Mouse (Mus musculus) forebrain, embryonic 15.5 days (tissue): ENCODE data around the gene Gm49661. TPM values are rescaled to one million over a fixed set of nuclear protein-coding genes. Genes with fewer than 3 reads are reported as not detected.

Experiments
- ATAC-seq: fragments of 200-750 bp; cut with Nextera tagmentation; replicated peaks from 2 replicates; pipeline ENCODE4 v1.8.0; 2017; ENCODE audit warnings: mild to moderate bottlenecking, moderate TSS enrichment, moderate library complexity
- H3K27ac ChIP-seq: fragments of 300-500 bp; sonication (generic); replicated peaks from 2 replicates; pipeline ENCODE4 v1.5.1; 2015; ENCODE audit warnings: mild to moderate bottlenecking, inconsistent platforms
- H3K27me3 ChIP-seq: fragments of 300-500 bp; sonication (generic); 2 replicates; pipeline ENCODE4 v1.6.1; 2015; ENCODE audit warnings: inconsistent platforms
- H3K36me3 ChIP-seq: fragments of 300-500 bp; sonication (generic); 2 replicates; pipeline ENCODE4 v1.6.1; 2015; ENCODE audit warnings: mild to moderate bottlenecking, inconsistent platforms
- H3K4me1 ChIP-seq: fragments of 300-500 bp; sonication (generic); 2 replicates; pipeline ENCODE4 v1.6.1; 2015; ENCODE audit warnings: inconsistent platforms
- H3K4me2 ChIP-seq: fragments of 300-500 bp; sonication (generic); replicated peaks from 2 replicates; pipeline ENCODE4 v1.6.1; 2015; ENCODE audit warnings: mild to moderate bottlenecking, inconsistent platforms
- H3K4me3 ChIP-seq: fragments of 300-500 bp; sonication (generic); 2 replicates; pipeline ENCODE4 v1.5.1; 2015; ENCODE audit warnings: mild to moderate bottlenecking, inconsistent platforms
- H3K9ac ChIP-seq: fragments of 300-500 bp; sonication (generic); replicated peaks from 2 replicates; pipeline ENCODE4 v1.6.1; 2015; ENCODE audit warnings: mild to moderate bottlenecking, inconsistent platforms
- H3K9me3 ChIP-seq: fragments of 300-500 bp; sonication (generic); 2 replicates; pipeline ENCODE4 v1.6.1; 2016; ENCODE audit warnings: inconsistent platforms
- WGBS: fragments of 180-500 bp; shearing (Covaris S2); methylation state at CpG from one replicate; pipeline ENCODE4 v1.1.7; 2015; ENCODE audit warnings: mixed read lengths; 5-methylcytosine and 5-hydroxymethylcytosine counted together
- polyA plus RNA-seq: library from polyadenylated mRNA; unstranded; fragments of >200 nt; fragmentation: Nextera tagmentation; extraction: Ambion mirVana; gene quantifications from 2 replicates; pipeline ENCODE4 v1.2.1, GENCODE M21; 2015

Gm49661 gene
- polyA plus RNA-seq = not detected in 2 replicates

GRCm38 (mm10) chr8:84969241-84970134 lies at the start of gene Gm49661, which contains the start of the genes Prdx2 and Rnaseh2a:
Gene Gm49661, minus strand, starts transcription at chr8:84969433.
Gene Prdx2, plus strand, starts transcription at chr8:84969587.
Gene Rnaseh2a, minus strand, starts transcription at chr8:84969767.
- WGBS = under 1% methylated on average over 56 of the region's 56 CpGs

GRCm38 (mm10) chr8:85017209-85017608 lies 48.0 kb upstream of the Gm49661 start:
- H3K4me1 ChIP-seq = peaks cover 6% of the 10 kb centered on the region
- H3K9me3 ChIP-seq = no peaks in the 10 kb centered on the region
- no peak overlapping the region for H3K9ac ChIP-seq
- no peak for ATAC-seq
- peaks cover 42% of the 10 kb centered on the region for H3K36me3 ChIP-seq
- no peak overlapping the region for H3K27ac ChIP-seq
- peaks cover 12% of the 10 kb centered on the region for H3K27me3 ChIP-seq
- WGBS = 18% methylated on average over 5 of the region's 5 CpGs
- H3K4me3 ChIP-seq = no peak overlapping the region
- no peak overlapping the region for H3K4me2 ChIP-seq

More at GRCm38 (mm10) chr8:84969241-84970134, at the start of gene Gm49661, which contains the start of the genes Prdx2 and Rnaseh2a:
- Histone ChIP-seq H3K4me3 (peak within 1 kb of the TSS; percentile 74), H3K27ac (peak within 1 kb of the TSS; percentile 72), H3K27me3 (no peaks in the 10 kb centered on the region), H3K4me2 (peak within 1 kb of the TSS; percentile 86), H3K4me1 (peaks cover 50% of the 10 kb centered on the region), H3K36me3 (peaks cover 31% of the 10 kb centered on the region), H3K9ac (peak within 1 kb of the TSS; percentile 88), H3K9me3 (no peaks in the 10 kb centered on the region)
- peak; percentile 76 for ATAC-seq

DNA sequence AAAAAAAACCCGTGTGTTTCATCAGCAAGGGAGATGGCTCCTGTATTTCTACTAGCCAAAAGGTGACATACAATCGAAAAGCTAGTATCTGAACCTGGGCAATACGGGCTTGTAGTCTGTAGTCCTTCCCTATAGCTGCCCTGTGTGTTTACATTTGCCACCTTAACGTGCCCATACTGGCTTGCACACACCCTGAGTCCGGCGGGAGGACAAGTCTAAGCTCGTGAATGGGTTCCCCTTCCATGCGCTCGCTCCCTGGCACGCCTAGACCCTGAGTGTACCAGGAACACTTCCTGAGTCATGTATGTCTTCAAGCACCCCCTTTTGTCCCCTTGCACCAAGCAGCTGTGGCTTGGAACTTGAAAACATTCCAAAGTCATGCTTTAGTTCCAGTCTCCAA lies 47.5 kb upstream of the Gm49661 start:
- no peak overlapping the region for H3K27ac ChIP-seq
- peaks cover 6% of the 10 kb centered on the region for H3K4me1 ChIP-seq
- peaks cover 14% of the 10 kb centered on the region for H3K27me3 ChIP-seq
- H3K9me3 ChIP-seq = no peaks in the 10 kb centered on the region
- no peak overlapping the region for H3K9ac ChIP-seq
- no peak overlapping the region for H3K4me2 ChIP-seq
- H3K36me3 ChIP-seq = peaks cover 38% of the 10 kb centered on the region
- 72% methylated on average over 10 of the region's 10 CpGs for WGBS
- ATAC-seq = no peak
- H3K4me3 ChIP-seq = no peak overlapping the region

DNA sequence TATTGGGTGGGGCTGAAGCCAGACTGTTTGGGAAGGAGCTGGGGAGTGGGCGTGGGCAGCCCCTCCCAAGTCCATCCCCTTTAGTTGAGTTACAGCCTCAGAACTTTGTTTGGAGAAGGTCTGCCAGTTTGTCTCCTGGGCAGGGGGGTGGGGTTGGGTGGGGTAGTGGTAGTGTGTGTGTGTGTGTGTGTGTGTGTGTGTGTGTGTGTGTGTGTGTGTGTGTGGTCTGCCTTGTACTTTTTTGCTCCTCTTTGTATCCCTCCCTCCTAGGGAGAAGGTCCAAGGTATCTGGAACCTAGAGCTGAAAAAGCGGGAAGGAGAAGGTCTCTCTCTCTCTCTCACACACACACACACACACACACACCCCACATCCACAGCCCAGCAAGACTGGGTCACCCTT lies 45.2 kb upstream of the Gm49661 start, which contains the start of gene Best2:
TSS of gene Best2 (minus strand) at position 101 of the 400 bp plus-strand sequence.
- peak within 1 kb of the TSS; percentile 66 for H3K4me2 ChIP-seq
- peak within 1 kb of the TSS; percentile 36 for H3K4me3 ChIP-seq
- peak within 1 kb of the TSS; percentile 39 for H3K9ac ChIP-seq
- ATAC-seq = no peak
- H3K27ac ChIP-seq = no peak within 1 kb of the TSS
- H3K27me3 ChIP-seq = peaks cover 28% of the 10 kb centered on the region
- 73% methylated on average over 2 of the region's 2 CpGs for WGBS
- peaks cover 23% of the 10 kb centered on the region for H3K36me3 ChIP-seq
- H3K4me1 ChIP-seq = peaks cover 6% of the 10 kb centered on the region
- no peaks in the 10 kb centered on the region for H3K9me3 ChIP-seq

DNA sequence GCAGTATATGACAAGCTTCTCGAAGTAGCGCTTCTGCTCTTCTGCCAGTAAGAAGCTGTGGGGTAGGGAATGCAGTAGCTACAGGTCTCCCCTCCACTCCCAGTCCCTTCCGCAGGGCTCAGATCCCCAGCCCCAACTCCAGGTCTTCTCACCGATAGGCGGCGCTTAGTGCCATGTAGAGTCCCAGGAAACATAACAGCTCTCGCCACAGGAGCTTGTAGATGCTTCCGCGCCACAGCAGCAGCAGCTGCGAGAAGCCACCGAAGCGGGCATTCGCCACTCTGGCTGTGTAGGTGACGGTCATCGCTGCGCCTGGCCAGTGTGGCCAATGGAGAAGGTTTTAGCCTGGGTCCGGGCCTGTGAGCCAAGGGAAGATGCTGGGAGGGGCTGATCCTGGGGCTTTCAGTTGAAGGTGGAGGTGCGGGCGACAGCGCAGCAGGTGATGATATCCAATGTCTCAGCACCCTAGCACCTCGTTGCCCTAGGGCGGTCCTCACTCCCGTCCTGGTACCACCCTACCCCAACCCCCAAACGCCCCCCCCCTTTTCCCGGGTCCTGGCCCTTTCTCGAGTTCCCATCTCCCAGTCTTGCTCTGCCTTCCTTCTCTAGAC lies 44.1 kb upstream of the Gm49661 start:
- peaks cover 33% of the 10 kb centered on the region for H3K27me3 ChIP-seq
- H3K9ac ChIP-seq = peak overlapping the region; percentile 39
- H3K9me3 ChIP-seq = no peaks in the 10 kb centered on the region
- ATAC-seq = peak; percentile 68; the same call in 1 of the 2 replicates
- peaks cover 6% of the 10 kb centered on the region for H3K4me1 ChIP-seq
- WGBS = 3% methylated on average over 26 of the region's 26 CpGs
- peak overlapping the region; percentile 36 for H3K4me3 ChIP-seq
- peak overlapping the region; percentile 66 for H3K4me2 ChIP-seq
- H3K36me3 ChIP-seq = peaks cover 13% of the 10 kb centered on the region
- H3K27ac ChIP-seq = no peak overlapping the region

- H3K9me3 ChIP-seq = no peaks in the 10 kb centered on the region
- WGBS = 19% methylated on average over 28 of the region's 28 CpGs
- ATAC-seq = no peak
- H3K9ac ChIP-seq = no peak overlapping the region
- no peaks in the 10 kb centered on the region for H3K36me3 ChIP-seq
- H3K4me2 ChIP-seq = no peak overlapping the region
- H3K27ac ChIP-seq = no peak overlapping the region
- peaks cover 6% of the 10 kb centered on the region for H3K4me1 ChIP-seq
- H3K4me3 ChIP-seq = no peak overlapping the region
- peaks cover 37% of the 10 kb centered on the region for H3K27me3 ChIP-seq
These were observed 42.0 kb upstream of the Gm49661 start for GRCm38 (mm10) chr8:85011242-85011641.

- H3K36me3 ChIP-seq = peaks cover under 1% of the 10 kb centered on the region; the same call in 1 of the 2 replicates
- peaks cover 27% of the 10 kb centered on the region for H3K27me3 ChIP-seq
- WGBS = 17% methylated on average over 25 of the region's 25 CpGs
These were observed 38.5 kb upstream of the Gm49661 start for GRCm38 (mm10) chr8:85007686-85008085.

GRCm38 (mm10) chr8:84997649-84998295 lies 28.5 kb upstream of the Gm49661 start:
- peak overlapping the region; percentile 43; the same call in 1 of the 2 replicates for H3K27ac ChIP-seq
- peak overlapping the region; percentile 30 for H3K4me2 ChIP-seq
- H3K4me3 ChIP-seq = peak overlapping the region; percentile 12; the same call in 1 of the 2 replicates
- H3K9me3 ChIP-seq = no peaks in the 10 kb centered on the region
- H3K27me3 ChIP-seq = no peaks in the 10 kb centered on the region
- peak overlapping the region; percentile 30; the same call in 1 of the 2 replicates for H3K9ac ChIP-seq
- H3K36me3 ChIP-seq = peaks cover 6% of the 10 kb centered on the region; the same call in 1 of the 2 replicates
- ATAC-seq = peak; percentile 77
- H3K4me1 ChIP-seq = peaks cover 8% of the 10 kb centered on the region
- WGBS = 2% methylated on average over 19 of the region's 19 CpGs

More at GRCm38 (mm10) chr8:85007686-85008085, 38.5 kb upstream of the Gm49661 start:
- no peak overlapping the region for H3K9ac ChIP-seq
- H3K4me1 ChIP-seq = no peaks in the 10 kb centered on the region
- ATAC-seq = no peak
- no peak overlapping the region for H3K27ac ChIP-seq
- no peaks in the 10 kb centered on the region for H3K9me3 ChIP-seq
- no peak overlapping the region for H3K4me3 ChIP-seq
- H3K4me2 ChIP-seq = no peak overlapping the region

- Histone ChIP-seq H3K36me3 (0 out of 2 replicates have a peak, but pooled peaks cover 3% of the 10 kb centered on the region), H3K4me1 (peaks cover 8% of the 10 kb centered on the region), H3K27ac (no peak overlapping the region), H3K9me3 (no peaks in the 10 kb centered on the region), H3K4me2 (no peak overlapping the region), H3K27me3 (no peaks in the 10 kb centered on the region), H3K9ac (no peak overlapping the region), H3K4me3 (no peak overlapping the region)
- no peak for ATAC-seq
- 71% methylated on average over 5 of the region's 5 CpGs for whole genome bisulfite sequencing
These were observed 27.7 kb upstream of the Gm49661 start for GRCm38 (mm10) chr8:84996978-84997377.

DNA sequence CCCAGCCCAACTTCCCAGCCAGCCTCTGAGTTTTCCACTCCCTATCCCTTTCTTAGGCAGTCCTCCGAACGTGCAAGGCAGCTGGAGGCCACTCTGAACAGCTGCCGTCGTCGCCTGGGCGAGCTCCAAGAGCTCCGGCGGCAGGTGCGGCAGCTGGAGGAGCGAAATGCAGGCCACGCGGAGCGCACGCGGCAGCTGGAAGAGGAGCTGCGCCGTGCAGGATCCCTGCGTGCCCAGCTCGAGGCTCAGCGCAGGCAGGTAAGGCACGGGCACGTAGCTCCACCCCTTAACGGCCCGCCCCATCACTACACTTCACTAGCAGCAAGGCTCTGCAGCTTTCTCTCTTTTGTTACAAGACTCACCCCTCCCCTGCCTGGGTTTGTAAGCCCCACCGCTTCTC lies 26.4 kb upstream of the Gm49661 start:
- no peak for ATAC-seq
- WGBS = 21% methylated on average over 25 of the region's 25 CpGs
- peaks cover 17% of the 10 kb centered on the region for H3K4me1 ChIP-seq
- H3K4me2 ChIP-seq = no peak overlapping the region
- 0 out of 2 replicates have a peak, but pooled peaks cover 3% of the 10 kb centered on the region for H3K36me3 ChIP-seq
- no peaks in the 10 kb centered on the region for H3K27me3 ChIP-seq
- H3K9me3 ChIP-seq = no peaks in the 10 kb centered on the region
- H3K4me3 ChIP-seq = no peak overlapping the region
- H3K9ac ChIP-seq = no peak overlapping the region
- no peak overlapping the region for H3K27ac ChIP-seq

DNA sequence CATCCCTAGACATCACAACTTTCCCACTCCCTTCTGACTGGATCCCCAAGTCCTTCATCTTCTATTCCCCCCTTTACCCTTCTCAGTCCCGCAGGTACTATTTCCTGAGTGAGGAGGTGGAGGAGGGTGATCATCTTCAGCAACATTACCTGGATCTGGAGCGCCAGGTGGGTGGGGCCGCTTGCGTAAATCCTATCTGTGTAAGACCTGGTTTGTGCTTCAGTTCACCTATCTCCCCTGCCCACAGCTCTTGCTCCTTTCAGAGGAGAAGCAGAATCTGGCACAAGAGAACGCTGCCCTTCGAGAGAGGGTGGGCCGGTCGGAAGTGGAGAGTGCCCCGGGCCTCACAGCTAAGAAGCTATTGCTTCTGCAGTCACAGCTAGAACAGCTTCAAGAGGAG lies 25.1 kb upstream of the Gm49661 start:
- 92% methylated on average over 9 of the region's 9 CpGs for WGBS
- Histone ChIP-seq H3K4me1 (peaks cover 22% of the 10 kb centered on the region), H3K27ac (no peak overlapping the region), H3K36me3 (0 out of 2 replicates have a peak, but pooled peaks cover 3% of the 10 kb centered on the region), H3K4me2 (no peak overlapping the region), H3K9me3 (no peaks in the 10 kb centered on the region), H3K4me3 (no peak overlapping the region), H3K9ac (no peak overlapping the region), H3K27me3 (no peaks in the 10 kb centered on the region)
- ATAC-seq = no peak
